Mouse (Mus musculus) bone marrow macrophage, adult 2 months (primary cell): Measurements from ENCODE around the gene Haao.

Experiments
- CTCF ChIP-seq: IDR thresholded peaks from 2 replicates; pipeline ENCODE4 v1.5.1; 2012; ENCODE audit warnings: low read depth, mild to moderate bottlenecking, low read length, moderate library complexity
- POLR2A ChIP-seq: IDR thresholded peaks from 2 replicates; pipeline ENCODE4 v1.6.1; 2012; ENCODE audit warnings: mild to moderate bottlenecking, low read depth, low read length, borderline replicate concordance

GRCm38 (mm10) chr17:83846301-83847021 is 1.3 kb downstream of the Haao start:
- TF ChIP-seq CTCF (no peak), POLR2A (no peak)
